Mouse (Mus musculus) lung, adult 18-20 months (tissue): ENCODE measurements at regions not wholly inside any gene's neighbourhood (a gene's known extent, or its start where the extent isn't known, plus 50 kb on each side); places are given as distances from the start of the nearest gene placed in this dataset.

ENCODE experiments used
- DNase-seq, 2 experiments: peaks; one replicate each; pipeline ENCODE4 v3.0.0; 2022; ENCODE audit warnings: mixed read lengths in 2 of 2

GRCm38 (mm10) chr9:72218736-72219135, 55.9 kb upstream of the Zfp280d start:
- DNase-seq = no peak

GRCm38 (mm10) chr9:72219892-72220291, 54.8 kb upstream of the Zfp280d start:
- DNase-seq = no peak

- DNase-seq = no peak
These were observed 53.3 kb upstream of the Zfp280d start for GRCm38 (mm10) chr9:72221333-72221732.
